Mouse (Mus musculus) liver, embryonic 16.5 days (tissue): ENCODE measurements around the gene Gap43. TPM values are rescaled to one million over a fixed set of nuclear protein-coding genes. Genes with fewer than 3 reads are reported as not detected.
"Not testable (repeated sequence)": the region's sequence is repeated elsewhere in the genome, so short reads cannot be mapped to it uniquely, and the experiment has no call there.

ENCODE experiments used
- ATAC-seq: fragments of 200-750 bp; cut with Nextera tagmentation; 2 replicates; pipeline ENCODE4 v1.8.0; 2017; ENCODE audit warnings: low read depth, mild to moderate bottlenecking, moderate number of reproducible peaks, moderate library complexity
- H3K27ac ChIP-seq: fragments of 300-500 bp; sonication (generic); 2 replicates; pipeline ENCODE4 v1.5.1; 2014; ENCODE audit warnings: mild to moderate bottlenecking, low read length
- H3K27me3 ChIP-seq: fragments of 300-500 bp; sonication (generic); 2 replicates; pipeline ENCODE4 v1.6.1; 2014; ENCODE audit warnings: low read depth, low read length, mixed read lengths; ENCODE audit not compliant: control insufficient read depth, insufficient read depth
- H3K36me3 ChIP-seq: fragments of 300-500 bp; sonication (generic); 2 replicates; pipeline ENCODE4 v1.6.1; 2014; ENCODE audit warnings: mild to moderate bottlenecking; ENCODE audit not compliant: control insufficient read depth, insufficient read depth
- H3K4me1 ChIP-seq: fragments of 300-500 bp; sonication (generic); 2 replicates; pipeline ENCODE4 v1.6.1; 2014; ENCODE audit warnings: low read depth, low read length, mixed read lengths; ENCODE audit not compliant: control insufficient read depth
- H3K4me2 ChIP-seq: fragments of 300-500 bp; sonication (generic); 2 replicates; pipeline ENCODE4 v1.6.1; 2014; ENCODE audit warnings: low read depth, low read length, mixed read lengths
- H3K4me3 ChIP-seq: fragments of 300-500 bp; sonication (generic); 2 replicates; pipeline ENCODE4 v1.5.1; 2014; ENCODE audit warnings: low read depth, mild to moderate bottlenecking, low read length
- H3K9ac ChIP-seq: fragments of 300-500 bp; sonication (generic); 2 replicates; pipeline ENCODE4 v1.6.1; 2014; ENCODE audit warnings: low read depth, low read length
- H3K9me3 ChIP-seq: fragments of 300-500 bp; sonication (generic); replicated peaks from 2 replicates; pipeline ENCODE4 v1.6.1; 2016; ENCODE audit warnings: low read length; ENCODE audit not compliant: control insufficient read depth
- WGBS: fragments of 180-500 bp; shearing (Covaris S2); extraction: QIAGEN DNeasy Blood & Tissue Kit; methylation state at CpG from one replicate; pipeline ENCODE4 v1.1.7; 2014; ENCODE audit not compliant: insufficient replicate concordance; 5-methylcytosine and 5-hydroxymethylcytosine counted together
- microRNA-seq: library from miRNA; unstranded; fragments of <30 nt; microRNA quantifications from one replicate; pipeline ENCODE4, GENCODE M21; 2016
- polyA plus RNA-seq: library from polyadenylated mRNA; unstranded; fragments of >200 nt; fragmentation: Nextera tagmentation; extraction: Ambion mirVana; gene quantifications from 2 replicates; pipeline ENCODE4 v1.2.1, GENCODE M21; 2015

The Gap43 gene
- polyA plus RNA-seq, 1 experiment from 2014 or later = 2.4 TPM

DNA sequence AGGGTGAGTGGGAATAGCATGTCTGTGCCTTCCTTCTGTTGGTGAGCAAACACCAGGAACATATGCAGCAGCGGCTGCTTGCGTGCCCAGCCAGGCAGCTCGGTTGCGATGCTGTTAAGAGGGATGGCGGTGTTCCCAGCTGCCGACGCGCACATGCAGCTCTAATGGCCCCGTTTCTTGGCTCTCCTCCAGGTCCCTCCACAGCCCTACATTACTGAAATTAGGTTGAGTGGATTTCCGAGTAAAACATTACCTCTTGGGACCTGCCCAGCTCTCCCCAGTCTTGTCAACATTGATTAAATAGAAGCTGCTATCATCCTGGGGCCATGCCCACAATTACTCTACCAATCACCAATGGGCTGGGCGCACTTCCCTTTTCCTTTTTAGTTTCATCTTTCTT, 84.8 kb downstream of the Gap43 start:
- 77% methylated on average over 11 of the region's 11 CpGs for WGBS
- Histone ChIP-seq H3K27ac (no peak overlapping the region), H3K9ac (no peak overlapping the region)

DNA sequence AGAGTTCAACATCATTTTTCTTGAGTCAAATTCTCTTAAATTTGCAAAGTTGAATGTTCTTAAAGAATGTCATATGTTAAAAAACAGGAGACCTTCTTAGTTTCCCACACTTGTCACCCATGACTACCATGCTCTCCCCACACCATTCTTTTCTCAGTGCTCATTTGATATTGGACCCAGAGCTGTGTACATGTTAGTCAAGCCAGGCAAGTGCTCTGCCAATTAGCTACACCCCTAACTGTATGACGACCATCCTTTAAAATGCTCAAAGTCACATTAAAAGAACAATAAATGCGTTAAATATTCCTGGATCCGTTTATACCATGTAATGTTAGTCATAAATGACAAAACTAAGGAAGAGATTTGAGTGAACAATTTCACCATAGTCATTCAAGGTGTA, 85.2 kb downstream of the Gap43 start:
- Histone ChIP-seq H3K36me3 (no peaks in the 10 kb centered on the region), H3K27ac (no peak overlapping the region), H3K4me1 (no peaks in the 10 kb centered on the region), H3K9ac (no peak overlapping the region), H3K9me3 (no peaks in the 10 kb centered on the region), H3K4me3 (no peak overlapping the region), H3K27me3 (no peaks in the 10 kb centered on the region), H3K4me2 (no peak overlapping the region)
- WGBS = 53% methylated on average over 3 of the region's 3 CpGs
- ATAC-seq = no peak

More for the DNA sequence above, 84.8 kb downstream of the Gap43 start:
- ATAC-seq = no peak
- Histone ChIP-seq H3K36me3 (no peaks in the 10 kb centered on the region), H3K9me3 (no peaks in the 10 kb centered on the region), H3K4me2 (no peak overlapping the region), H3K4me3 (no peak overlapping the region), H3K27me3 (no peaks in the 10 kb centered on the region), H3K4me1 (no peaks in the 10 kb centered on the region)

DNA sequence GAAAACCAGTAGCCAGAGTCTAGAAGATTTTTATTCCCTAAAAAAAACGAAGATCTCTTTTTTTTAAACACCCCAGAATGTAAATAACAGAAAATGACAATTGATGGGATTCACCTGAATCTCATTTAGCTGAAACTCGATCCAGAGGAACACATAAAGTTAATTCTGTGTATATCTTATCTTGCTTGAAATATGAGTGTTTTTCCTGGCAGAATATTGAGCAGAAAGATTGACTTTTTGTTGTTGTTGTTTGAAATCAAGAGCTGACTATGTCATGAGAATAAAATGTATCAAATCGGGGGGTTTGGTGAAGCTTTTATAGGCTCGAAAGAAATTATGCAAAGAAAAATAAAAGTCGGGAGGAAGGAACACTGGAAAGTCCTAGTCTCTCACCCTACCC, 88.2 kb downstream of the Gap43 start:
- ATAC-seq = no peak

DNA sequence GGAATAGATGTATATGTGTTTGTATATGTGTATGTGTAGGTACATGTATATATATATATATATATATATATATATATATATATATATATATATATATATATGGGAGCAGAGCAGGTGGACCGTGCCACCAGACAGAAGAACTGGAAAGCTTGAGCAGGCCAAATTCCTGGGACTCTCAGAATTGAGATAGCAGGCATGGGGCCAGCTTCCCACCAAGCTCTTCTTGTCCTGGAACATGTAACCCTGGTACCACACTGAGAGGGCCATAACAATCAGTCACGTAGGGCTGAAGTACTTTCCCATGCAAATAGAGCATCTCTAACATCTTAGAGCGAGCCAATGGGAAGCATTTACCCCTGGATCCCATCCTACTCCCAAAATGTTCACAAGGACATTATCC, 96.3 kb downstream of the Gap43 start:
- not testable (repeated sequence) for H3K27ac ChIP-seq, H3K27me3 ChIP-seq, H3K9ac ChIP-seq, H3K4me1 ChIP-seq, H3K9me3 ChIP-seq, ATAC-seq, H3K4me3 ChIP-seq, H3K4me2 ChIP-seq, H3K36me3 ChIP-seq
- 61% methylated on average over 3 of the region's 3 CpGs for WGBS

More for the DNA sequence above, 88.2 kb downstream of the Gap43 start:
- no peaks in the 10 kb centered on the region for H3K27me3 ChIP-seq
- no peak overlapping the region for H3K9ac ChIP-seq
- H3K9me3 ChIP-seq = no peaks in the 10 kb centered on the region
- H3K36me3 ChIP-seq = no peaks in the 10 kb centered on the region
- H3K4me3 ChIP-seq = no peak overlapping the region
- WGBS = 48% methylated on average over 5 of the region's 5 CpGs
- no peaks in the 10 kb centered on the region for H3K4me1 ChIP-seq
- no peak overlapping the region for H3K4me2 ChIP-seq
- H3K27ac ChIP-seq = no peak overlapping the region

DNA sequence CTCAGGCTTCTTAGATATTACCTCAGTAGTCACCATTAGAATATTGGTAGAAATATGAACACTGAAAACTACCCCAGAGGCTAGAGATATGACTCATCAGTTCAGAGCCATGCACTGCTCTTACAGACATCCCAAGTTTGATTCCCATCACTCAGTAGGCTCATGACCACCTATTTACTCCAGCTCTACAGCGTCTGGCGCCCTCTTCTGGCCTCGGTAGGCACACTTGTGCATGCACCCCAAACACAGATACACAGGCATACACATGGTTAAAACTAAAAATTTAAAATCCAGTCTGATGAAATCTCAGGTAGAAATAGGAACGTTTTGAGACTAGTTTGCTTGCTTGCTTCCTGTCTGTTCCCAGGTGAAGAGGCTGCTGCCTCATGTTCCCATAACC, 109.1 kb downstream of the Gap43 start:
- no peaks in the 10 kb centered on the region for H3K27me3 ChIP-seq
- H3K36me3 ChIP-seq = no peaks in the 10 kb centered on the region
- H3K4me1 ChIP-seq = no peaks in the 10 kb centered on the region
- no peak for ATAC-seq
- H3K27ac ChIP-seq = no peak overlapping the region
- H3K9me3 ChIP-seq = no peaks in the 10 kb centered on the region
- 51% methylated on average over 4 of the region's 4 CpGs for WGBS
- no peak overlapping the region for H3K4me2 ChIP-seq
- no peak overlapping the region for H3K9ac ChIP-seq
- H3K4me3 ChIP-seq = no peak overlapping the region

Small RNA genes lying within 50 kb of the gene (microRNA-seq; reads per million reads assigned to microRNA genes)
- gene Mir6540 = 5.7 reads per million, percentile 19 among the genes with 10 or more reads in this experiment
